Mouse (Mus musculus): ENCODE measurements around the gene Mss51.
A peak's percentile ranks its signal among the peaks of the same experiment; 100 is the strongest.

The Mss51 gene

GRCm38 (mm10) chr14:20451765-20452331, 44.9 kb downstream of the Mss51 start, which contains the start of gene Cfap70:
Gene Cfap70, minus strand, starts transcription at chr14:20452226.
- DNase-seq, result peak; percentile 47 to 61

- no peak for DNase-seq
Measured at GRCm38 (mm10) chr14:20451302-20451701, 45.4 kb downstream of the Mss51 start.

GRCm38 (mm10) chr14:20447209-20447608, 49.5 kb downstream of the Mss51 start:
- DNase-seq, result no peak

GRCm38 (mm10) chr14:20442252-20442651, 54.4 kb downstream of the Mss51 start:
- no peak for DNase-seq

- DNase-seq, result no peak
Measured at GRCm38 (mm10) chr14:20436976-20437375, 59.7 kb downstream of the Mss51 start.
